Mouse (Mus musculus): ENCODE data around the gene Qpctl. TPM values are rescaled to one million over a fixed set of nuclear protein-coding genes. Genes with fewer than 3 reads are reported as not detected.

Gene Qpctl
- total and polyA plus RNA-seq, 3 experiments, result 3.1 to 6.5 TPM; not detected in 1

GRCm38 (mm10) chr7:19097217-19097616 is 51.9 kb downstream of the Qpctl start:
- TF ChIP-seq NELFE (IDR thresholded peaks at IDR 0.05; ENCODE audit: low read depth, low read length) (no peak), MEF2A (IDR thresholded peaks at IDR 0.05; ENCODE audit: extremely low read depth, insufficient replicate concordance, low read depth, low read length, poor library complexity, severe bottlenecking) (no peak), TBP (IDR thresholded peaks at IDR 0.05; ENCODE audit: low read depth, low read length) (no peak), POLR2AphosphoS2 (IDR thresholded peaks at IDR 0.05; ENCODE audit: low read length) (no peak), EP300 (IDR thresholded peaks at IDR 0.05; ENCODE audit: low read depth in 1 of 2, low read length in 2 of 2) (no peak), GABPA (IDR thresholded peaks at IDR 0.05; ENCODE audit: low read depth, low read length) (no peak), ZKSCAN1 (IDR thresholded peaks at IDR 0.05; ENCODE audit: low read depth, low read length) (no peak), MYC (IDR thresholded peaks at IDR 0.05; ENCODE audit: low read depth, low read length) (no peak), CHD2 (IDR thresholded peaks at IDR 0.05; ENCODE audit: low read length) (no peak), POLR2A (IDR thresholded peaks at IDR 0.05; ENCODE audit: control insufficient read depth in 1 of 2, insufficient read depth in 1 of 2, low read depth in 1 of 2, low read length in 2 of 2, poor library complexity in 1 of 2) (no peak), TAL1 (IDR thresholded peaks at IDR 0.05; ENCODE audit: low read length) (no peak), MXI1 (IDR thresholded peaks at IDR 0.05; ENCODE audit: low read depth, low read length) (no peak), ZMIZ1 (IDR thresholded peaks at IDR 0.05; ENCODE audit: low read depth, low read length) (no peak), MAZ (IDR thresholded peaks at IDR 0.05; ENCODE audit: low read depth, low read length) (no peak), ZNF384 (IDR thresholded peaks at IDR 0.05; ENCODE audit: low read depth, low read length) (no peak), KAT2A (conservative IDR thresholded peaks at IDR 0.05; ENCODE audit: low read depth, low read length) (no peak), ELF1 (IDR thresholded peaks at IDR 0.05; ENCODE audit: low read depth, low read length) (no peak), NRF1 (IDR thresholded peaks at IDR 0.05; ENCODE audit: insufficient read depth, low read depth, low read length, poor library complexity, severe bottlenecking) (no peak), GATA1 (IDR thresholded peaks at IDR 0.05; ENCODE audit: low read depth, low read length) (no peak)
- Histone ChIP-seq H3K9me3 (replicated peaks; ENCODE audit: insufficient read depth, low read length) (no peaks in the 10 kb centered on the region), H3K27me3 (ENCODE audit: control insufficient read depth in 1 of 2, insufficient read depth in 2 of 2, low read length in 2 of 2) (no peaks in the 10 kb centered on the region), H3K4me1 (ENCODE audit: control insufficient read depth in 1 of 2, insufficient read depth in 2 of 2, low read length in 2 of 2) (peaks cover 0 to 9% of the 10 kb centered on the region in 2 experiments; a peak in 3 of 4 replicates), H3K9ac (ENCODE audit: control insufficient read depth, low read depth, low read length, poor library complexity, severe bottlenecking) (no peak overlapping the region), H3K79me2 (ENCODE audit: control insufficient read depth, insufficient read depth, low read length, poor library complexity) (peaks cover 8% of the 10 kb centered on the region; the same call in 1 of the 2 replicates), H3K4me3 (ENCODE audit: control insufficient read depth in 1 of 2, insufficient read depth in 1 of 2, low read depth in 2 of 2, low read length in 2 of 2) (no peak overlapping the region), H3K27ac (ENCODE audit: control insufficient read depth, low read depth, low read length) (no peak overlapping the region), H3K36me3 (ENCODE audit: control insufficient read depth in 1 of 2, insufficient read depth in 2 of 2, low read length in 2 of 2) (no peaks in the 10 kb centered on the region)
- no peak for DNase-seq (ENCODE audit: low read depth, low spot score)

GRCm38 (mm10) chr7:19096421-19096976 is 52.6 kb downstream of the Qpctl start:
- H3K27ac ChIP-seq (ENCODE audit: control insufficient read depth, low read depth, low read length), result no peak overlapping the region
- H3K79me2 ChIP-seq (ENCODE audit: control insufficient read depth, insufficient read depth, low read length, poor library complexity), result peaks cover 8% of the 10 kb centered on the region; the same call in 1 of the 2 replicates
- H3K36me3 ChIP-seq (ENCODE audit: control insufficient read depth in 1 of 2, insufficient read depth in 2 of 2, low read length in 2 of 2), result no peaks in the 10 kb centered on the region
- no peak for DNase-seq (ENCODE audit: low read depth, low spot score)
- no peak overlapping the region for H3K9ac ChIP-seq (ENCODE audit: control insufficient read depth, low read depth, low read length, poor library complexity, severe bottlenecking)
- H3K27me3 ChIP-seq (ENCODE audit: control insufficient read depth in 1 of 2, insufficient read depth in 2 of 2, low read length in 2 of 2), result no peaks in the 10 kb centered on the region
- no peak overlapping the region for H3K4me3 ChIP-seq (ENCODE audit: control insufficient read depth in 1 of 2, insufficient read depth in 1 of 2, low read depth in 2 of 2, low read length in 2 of 2)
- peaks cover 0 to 9% of the 10 kb centered on the region in 2 experiments; a peak in 3 of 4 replicates for H3K4me1 ChIP-seq (ENCODE audit: control insufficient read depth in 1 of 2, insufficient read depth in 2 of 2, low read length in 2 of 2)
- no peaks in the 10 kb centered on the region for H3K9me3 ChIP-seq (replicated peaks; ENCODE audit: insufficient read depth, low read length)
- no peak for TF ChIP-seq RCOR1 (IDR thresholded peaks at IDR 0.05; ENCODE audit: low read depth, low read length)
- TF ChIP-seq KAT2A (conservative IDR thresholded peaks at IDR 0.05; ENCODE audit: low read depth, low read length), result no peak
- no peak for TF ChIP-seq MAFK (IDR thresholded peaks at IDR 0.05; ENCODE audit: borderline replicate concordance, low read depth, low read length)
- no peak for TF ChIP-seq BHLHE40 (IDR thresholded peaks at IDR 0.05; ENCODE audit: borderline replicate concordance, low read depth, low read length)
- TF ChIP-seq USF1 (IDR thresholded peaks at IDR 0.05; ENCODE audit: low read depth, low read length), result no peak
- TF ChIP-seq SIN3A (IDR thresholded peaks at IDR 0.05; ENCODE audit: low read length), result no peak
- TF ChIP-seq MAX (IDR thresholded peaks at IDR 0.05; ENCODE audit: low read length), result no peak
- TF ChIP-seq E2F4 (IDR thresholded peaks at IDR 0.05; ENCODE audit: borderline replicate concordance, low read depth, low read length), result no peak
- TF ChIP-seq USF2 (IDR thresholded peaks at IDR 0.05; ENCODE audit: borderline replicate concordance in 1 of 2, insufficient read depth in 1 of 2, low read depth in 1 of 2, low read length in 2 of 2), result no peak
- no peak for TF ChIP-seq MYB (IDR thresholded peaks at IDR 0.05; ENCODE audit: low read depth, low read length)
- TF ChIP-seq ZMIZ1 (IDR thresholded peaks at IDR 0.05; ENCODE audit: low read depth, low read length), result no peak
- TF ChIP-seq MEF2A (IDR thresholded peaks at IDR 0.05; ENCODE audit: extremely low read depth, insufficient replicate concordance, low read depth, low read length, poor library complexity, severe bottlenecking), result no peak
- TF ChIP-seq TAL1 (IDR thresholded peaks at IDR 0.05; ENCODE audit: low read length), result no peak
- no peak for TF ChIP-seq RAD21 (IDR thresholded peaks at IDR 0.05; ENCODE audit: low read depth, low read length)
- TF ChIP-seq MXI1 (IDR thresholded peaks at IDR 0.05; ENCODE audit: low read depth, low read length), result no peak
- TF ChIP-seq EP300 (IDR thresholded peaks at IDR 0.05; ENCODE audit: low read depth in 1 of 2, low read length in 2 of 2), result no peak
- TF ChIP-seq NELFE (IDR thresholded peaks at IDR 0.05; ENCODE audit: low read depth, low read length), result no peak
- no peak for TF ChIP-seq SMC3 (IDR thresholded peaks at IDR 0.05; ENCODE audit: low read depth, low read length)
- TF ChIP-seq POLR2AphosphoS5 (IDR thresholded peaks at IDR 0.05; ENCODE audit: borderline replicate concordance, low read depth, low read length), result no peak
